8 mouse cellular contexts compared by ENCODE assay signal in genomic region chr12:87413179-87413790, GRCm38 (mm10). TPM values are rescaled to one million over a fixed set of nuclear protein-coding genes. Genes with fewer than 3 reads are reported as not detected.
DNase-seq lines count a peak whose midpoint lies in the region; ATAC-seq and TF ChIP-seq lines count a peak whose summit lies in the region.

No protein-coding gene starts in this region.

- H3K9ac ChIP-seq in MEL (ENCODE audit: control insufficient read depth, low read depth, low read length, poor library complexity, severe bottlenecking) = no peak overlapping the region
- H3K9ac ChIP-seq in forebrain, embryonic 13.5 days = no peak overlapping the region
- no peak overlapping the region for H3K9ac ChIP-seq in hindbrain, embryonic 12.5 days

- peak; percentile 96 for TF ChIP-seq RAD21 in MEL (IDR thresholded peaks at IDR 0.05; ENCODE audit: low read depth, low read length)

- no peaks in the 10 kb centered on the region for H3K27me3 ChIP-seq in MEL (ENCODE audit: control insufficient read depth in 1 of 2, insufficient read depth in 2 of 2, low read length in 2 of 2)
- H3K27me3 ChIP-seq in forebrain, embryonic 13.5 days = no peaks in the 10 kb centered on the region
- no peaks in the 10 kb centered on the region for H3K27me3 ChIP-seq in hindbrain, embryonic 12.5 days

- no peak for TF ChIP-seq EP300 in MEL (IDR thresholded peaks at IDR 0.05; ENCODE audit: low read depth in 1 of 2, low read length in 2 of 2)

- H3K4me2 ChIP-seq in forebrain, embryonic 13.5 days = no peak overlapping the region
- no peak overlapping the region for H3K4me2 ChIP-seq in hindbrain, embryonic 12.5 days (replicated peaks)

- peaks cover 0 to 6% of the 10 kb centered on the region in 2 experiments; a peak in 2 of 4 replicates for H3K36me3 ChIP-seq in MEL (ENCODE audit: control insufficient read depth in 1 of 2, insufficient read depth in 2 of 2, low read length in 2 of 2)
- no peaks in the 10 kb centered on the region for H3K36me3 ChIP-seq in forebrain, embryonic 13.5 days (ENCODE audit: poor library complexity, severe bottlenecking)
- no peaks in the 10 kb centered on the region for H3K36me3 ChIP-seq in hindbrain, embryonic 12.5 days

- H3K9me3 ChIP-seq in MEL (replicated peaks; ENCODE audit: insufficient read depth, low read length) = no peaks in the 10 kb centered on the region
- no peaks in the 10 kb centered on the region for H3K9me3 ChIP-seq in forebrain, embryonic 13.5 days (replicated peaks)
- no peaks in the 10 kb centered on the region for H3K9me3 ChIP-seq in hindbrain, embryonic 12.5 days (replicated peaks)

- peak; percentile 74 for ATAC-seq in forebrain, embryonic 13.5 days
- ATAC-seq in hindbrain, embryonic 12.5 days (ENCODE audit: low FRiP score) = peak; percentile 59

- no peak for TF ChIP-seq POLR2A in MEL (IDR thresholded peaks at IDR 0.05; ENCODE audit: control insufficient read depth in 1 of 2, insufficient read depth in 1 of 2, low read depth in 1 of 2, low read length in 2 of 2, poor library complexity in 1 of 2)

- H3K4me1 ChIP-seq in MEL (ENCODE audit: control insufficient read depth in 1 of 2, insufficient read depth in 2 of 2, low read length in 2 of 2) = peaks cover 2 to 17% of the 10 kb centered on the region in 2 experiments; a peak in 3 of 4 replicates
- H3K4me1 ChIP-seq in forebrain, embryonic 13.5 days = no peaks in the 10 kb centered on the region
- no peaks in the 10 kb centered on the region; the same call in 1 of the 2 replicates for H3K4me1 ChIP-seq in hindbrain, embryonic 12.5 days

- DNase-seq in MEL (ENCODE audit: low read depth, low spot score) = peak; percentile 78
- peak; percentile 34 for DNase-seq in c-Kit-positive CD71-positive TER-119-positive erythroid progenitor cells, embryonic 14.5 days (ENCODE audit: low spot score)
- peak; percentile 59 to 62 for DNase-seq in layer of hippocampus, postnatal 14 days (ENCODE audit: low spot score in 2 of 2)
- DNase-seq in lung, postnatal 25 days (ENCODE audit: low spot score) = peak; percentile 75
- DNase-seq in ovary, postnatal 36 days (ENCODE audit: low spot score) = peak; percentile 60
- peak; percentile 80 for DNase-seq in thymus, postnatal 4 days

- H3K4me3 ChIP-seq in MEL (ENCODE audit: control insufficient read depth in 1 of 2, insufficient read depth in 1 of 2, low read depth in 2 of 2, low read length in 2 of 2) = no peak overlapping the region
- no peak overlapping the region for H3K4me3 ChIP-seq in forebrain, embryonic 13.5 days
- H3K4me3 ChIP-seq in hindbrain, embryonic 12.5 days = no peak overlapping the region

- WGBS in forebrain, embryonic 13.5 days = 19% methylated on average over 4 of the region's 4 CpGs
- WGBS in hindbrain, embryonic 12.5 days = 27% methylated on average over 4 of the region's 4 CpGs

- no peaks in the 10 kb centered on the region for H3K79me2 ChIP-seq in MEL (ENCODE audit: control insufficient read depth, insufficient read depth, low read length, poor library complexity)

- H3K27ac ChIP-seq in MEL (ENCODE audit: control insufficient read depth, low read depth, low read length) = no peak overlapping the region
- H3K27ac ChIP-seq in forebrain, embryonic 13.5 days = no peak overlapping the region
- no peak overlapping the region for H3K27ac ChIP-seq in hindbrain, embryonic 12.5 days

- peak; percentile 89 to 98 (median 91) for TF ChIP-seq CTCF in MEL (IDR thresholded peaks at IDR 0.05 in 2 of 3, conservative IDR thresholded peaks at IDR 0.05 in 1 of 3; ENCODE audit: control insufficient read depth in 1 of 3, insufficient read depth in 1 of 3, low read depth in 2 of 3, low read length in 3 of 3, poor library complexity in 1 of 3, severe bottlenecking in 1 of 3)

TF ChIP-seq in MEL, 35 proteins besides CTCF, POLR2A, EP300 and RAD21:
- TF ChIP-seq SMC3 (IDR thresholded peaks at IDR 0.05; ENCODE audit: low read depth, low read length) = peak; percentile 86
- 0 out of 2 replicates have a peak, but pooled peaks have one; percentile 24 for TF ChIP-seq SIN3A (IDR thresholded peaks at IDR 0.05; ENCODE audit: low read length)
- TF ChIP-seq TAL1 (IDR thresholded peaks at IDR 0.05; ENCODE audit: low read length) = no peak
- no peak for TF ChIP-seq POLR2AphosphoS5 (IDR thresholded peaks at IDR 0.05; ENCODE audit: borderline replicate concordance, low read depth, low read length)
- no peak for TF ChIP-seq MYC (IDR thresholded peaks at IDR 0.05; ENCODE audit: low read depth, low read length)
- TF ChIP-seq ZC3H11A (IDR thresholded peaks at IDR 0.05; ENCODE audit: low read depth, low read length) = peak; percentile 84
- peak; percentile 56; the same call in 1 of the 2 replicates for TF ChIP-seq MAZ (IDR thresholded peaks at IDR 0.05; ENCODE audit: low read depth, low read length)
- TF ChIP-seq NRF1 (IDR thresholded peaks at IDR 0.05; ENCODE audit: insufficient read depth, low read depth, low read length, poor library complexity, severe bottlenecking) = no peak

RNA-seq across cellular contexts. Expression of gene Sptlc2, which starts 25.1 kb away (rescaled TPM):
- 61.6 and 64.6 TPM in 2 replicates for total RNA-seq in MEL (2012; rRNA removed)
- polyA plus RNA-seq in MEL (2012; ENCODE audit: insufficient read depth in 1 of 2, insufficient read length in 2 of 2, low read depth in 1 of 2, low replicate concordance in 2 of 2, missing spikeins in 1 of 2) = 10 to 100 TPM in 1 of 2 experiments, not detected in 1; 75.9 TPM
- 50.1 and 50.6 TPM in 2 replicates for polyA plus RNA-seq in forebrain, embryonic 13.5 days (2015; fragmentation: Nextera tagmentation; extraction: Ambion mirVana)
- 72.2 and 77.7 TPM in 2 replicates for polyA plus RNA-seq in hindbrain, embryonic 12.5 days (2016; fragmentation: Nextera tagmentation; extraction: Ambion mirVana)
- total RNA-seq in layer of hippocampus, postnatal 14 days (2021) = 10 to 100 TPM; 50.3 to 60.5 TPM

RNA-seq across cellular contexts. Expression of gene Slirp, which starts 30.4 kb away (rescaled TPM):
- total RNA-seq in MEL (2012; rRNA removed) = 166 and 174 TPM in 2 replicates
- polyA plus RNA-seq in MEL (2012; ENCODE audit: insufficient read depth in 1 of 2, insufficient read length in 2 of 2, low read depth in 1 of 2, low replicate concordance in 2 of 2, missing spikeins in 1 of 2) = 100 to 1,000 TPM in 1 of 2 experiments, not detected in 1; 182 TPM
- 327 and 345 TPM in 2 replicates for polyA plus RNA-seq in forebrain, embryonic 13.5 days (2015; fragmentation: Nextera tagmentation; extraction: Ambion mirVana)
- 241 and 269 TPM in 2 replicates for polyA plus RNA-seq in hindbrain, embryonic 12.5 days (2016; fragmentation: Nextera tagmentation; extraction: Ambion mirVana)
- 10 to 100 TPM; 87.3 to 94.3 TPM for total RNA-seq in layer of hippocampus, postnatal 14 days (2021)

RNA-seq across cellular contexts. Expression of gene Alkbh1, which starts 30.5 kb away (rescaled TPM):
- 31.4 and 41.4 TPM in 2 replicates for total RNA-seq in MEL (2012; rRNA removed)
- 10 to 100 TPM in 1 of 2 experiments, not detected in 1; 48.9 TPM for polyA plus RNA-seq in MEL (2012; ENCODE audit: insufficient read depth in 1 of 2, insufficient read length in 2 of 2, low read depth in 1 of 2, low replicate concordance in 2 of 2, missing spikeins in 1 of 2)
- polyA plus RNA-seq in forebrain, embryonic 13.5 days (2015; fragmentation: Nextera tagmentation; extraction: Ambion mirVana) = 47.2 and 56.5 TPM in 2 replicates
- 48.1 and 53.9 TPM in 2 replicates for polyA plus RNA-seq in hindbrain, embryonic 12.5 days (2016; fragmentation: Nextera tagmentation; extraction: Ambion mirVana)
- total RNA-seq in layer of hippocampus, postnatal 14 days (2021) = 10 to 100 TPM; 16.7 to 18.5 TPM

RNA-seq across cellular contexts. Expression of gene Snw1, which starts 58.8 kb away (rescaled TPM):
- total RNA-seq in MEL (2012; rRNA removed) = 88.1 and 108 TPM in 2 replicates
- polyA plus RNA-seq in MEL (2012; ENCODE audit: insufficient read depth in 1 of 2, insufficient read length in 2 of 2, low read depth in 1 of 2, low replicate concordance in 2 of 2, missing spikeins in 1 of 2) = 10 to 100 TPM; 40.8 to 92.1 TPM
- polyA plus RNA-seq in forebrain, embryonic 13.5 days (2015; fragmentation: Nextera tagmentation; extraction: Ambion mirVana) = 146 and 151 TPM in 2 replicates
- polyA plus RNA-seq in hindbrain, embryonic 12.5 days (2016; fragmentation: Nextera tagmentation; extraction: Ambion mirVana) = 132 and 134 TPM in 2 replicates
- 10 to 100 TPM; 48.2 to 48.4 TPM for total RNA-seq in layer of hippocampus, postnatal 14 days (2021)
